In the genomic region with DNA sequence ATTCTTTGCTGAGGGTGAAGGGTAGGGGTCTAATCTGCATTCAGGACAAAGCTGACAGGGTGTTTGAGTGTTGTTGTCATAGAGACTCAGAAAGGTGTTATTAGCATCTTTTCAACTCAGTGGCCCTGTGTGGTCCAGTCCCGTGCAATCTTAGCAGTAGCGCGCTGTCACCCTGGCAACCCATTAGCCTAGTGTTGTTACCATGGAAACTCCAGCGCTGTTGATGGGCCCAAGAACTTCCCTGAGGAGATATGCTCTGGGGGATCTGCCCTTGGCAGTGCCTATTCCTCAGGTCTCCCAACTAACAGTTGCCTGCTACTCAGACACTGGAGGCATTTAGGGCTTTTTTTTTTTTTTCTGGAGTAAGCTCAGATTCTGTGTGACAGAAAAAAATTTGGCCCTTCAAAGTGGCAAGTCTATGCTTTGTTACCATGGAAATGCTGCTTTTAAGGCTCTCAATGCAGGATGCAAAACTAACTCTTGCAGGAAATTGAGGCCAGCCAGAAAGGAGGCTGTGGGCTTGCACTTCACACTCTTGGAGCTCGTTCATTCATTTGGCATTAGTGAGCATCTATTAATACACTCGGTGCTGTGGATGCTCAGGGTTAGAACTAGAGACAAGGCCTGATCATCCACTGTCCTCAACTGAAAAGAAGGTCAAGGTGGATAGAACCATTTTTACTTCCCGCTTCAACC, we compare ENCODE assay signal across 9 mouse cellular contexts. TPM values are rescaled to one million over a fixed set of nuclear protein-coding genes. Genes with fewer than 3 reads are reported as not detected.
DNase-seq lines count a peak whose midpoint lies in the region; ATAC-seq and TF ChIP-seq lines count a peak whose summit lies in the region.
"Had no signal": no experiment of that assay in that cellular context is flagged by ENCODE, and none has a peak within 500 bp of the region (broad histone marks: within the 10 kb centered on the region; RNA-seq: fewer than 3 reads in every experiment).

No protein-coding gene starts in this region.

- peak; percentile 66 for DNase-seq in brain, adult 2 months (ENCODE audit: low read depth, low spot score)
- DNase-seq in forebrain, embryonic 14.5 days (ENCODE audit: low spot score), result peak; percentile 86
- peak; percentile 61 to 71 for DNase-seq in layer of hippocampus, adult 8-10 months (ENCODE audit: low spot score in 2 of 2)
- DNase-seq in midbrain, postnatal 0 days (ENCODE audit: low spot score), result peak; percentile 80
- DNase-seq in gastrocnemius, postnatal 4 days (ENCODE audit: low spot score in 2 of 2), result no peak
- DNase-seq in lung, postnatal 36 days, result no peak
- no peak for DNase-seq in kidney, postnatal 25 days
- no peak for DNase-seq in urinary bladder, adult 2 months (ENCODE audit: low spot score)
- DNase-seq: liver, embryonic 13.5 days had no signal

- ATAC-seq in forebrain, embryonic 14.5 days, result peak; percentile 94
- peak; percentile 88 for ATAC-seq in midbrain, postnatal 0 days (ENCODE audit: low FRiP score)

- no peak overlapping the region for H3K4me2 ChIP-seq in forebrain, embryonic 14.5 days (ENCODE audit: low read length)
- no peak overlapping the region for H3K4me2 ChIP-seq in midbrain, postnatal 0 days (ENCODE audit: low read depth, low read length, poor library complexity, severe bottlenecking)
- H3K4me2 ChIP-seq: liver, embryonic 13.5 days had no signal

- no peak overlapping the region for H3K9ac ChIP-seq in forebrain, embryonic 14.5 days (ENCODE audit: low read length)
- H3K9ac ChIP-seq in midbrain, postnatal 0 days (replicated peaks; ENCODE audit: low read length, poor library complexity, severe bottlenecking), result no peak overlapping the region
- H3K9ac ChIP-seq: liver, embryonic 13.5 days had no signal

- TF ChIP-seq CTCF in midbrain, postnatal 0 days (IDR thresholded peaks at IDR 0.05), result no peak

- H3K4me3 ChIP-seq in forebrain, embryonic 14.5 days (ENCODE audit: low read depth, low read length), result no peak overlapping the region
- no peak overlapping the region for H3K4me3 ChIP-seq in midbrain, postnatal 0 days (ENCODE audit: low read depth, low read length)
- H3K4me3 ChIP-seq: liver, embryonic 13.5 days had no signal

- no peaks in the 10 kb centered on the region for H3K36me3 ChIP-seq in forebrain, embryonic 14.5 days (ENCODE audit: control insufficient read depth, insufficient read depth, low read length)
- H3K36me3 ChIP-seq in midbrain, postnatal 0 days (ENCODE audit: insufficient read depth, low read length), result no peaks in the 10 kb centered on the region
- H3K36me3 ChIP-seq: liver, embryonic 13.5 days had no signal

- peak overlapping the region; percentile 63 for H3K27ac ChIP-seq in forebrain, embryonic 14.5 days (ENCODE audit: low read depth, low read length)
- peak overlapping the region; percentile 74 for H3K27ac ChIP-seq in midbrain, postnatal 0 days (ENCODE audit: low read depth, low read length)
- H3K27ac ChIP-seq: liver, embryonic 13.5 days had no signal

- H3K9me3 ChIP-seq in forebrain, embryonic 14.5 days (replicated peaks; ENCODE audit: control insufficient read depth, low read length), result no peaks in the 10 kb centered on the region
- H3K9me3 ChIP-seq in midbrain, postnatal 0 days (ENCODE audit: low read length), result no peaks in the 10 kb centered on the region
- H3K9me3 ChIP-seq: liver, embryonic 13.5 days had no signal

- H3K27me3 ChIP-seq in forebrain, embryonic 14.5 days (replicated peaks; ENCODE audit: control insufficient read depth, insufficient read depth, low read length), result no peaks in the 10 kb centered on the region
- no peaks in the 10 kb centered on the region for H3K27me3 ChIP-seq in midbrain, postnatal 0 days (ENCODE audit: insufficient read depth, low read length)

- 50% methylated on average over 7 of the region's 7 CpGs for WGBS in forebrain, embryonic 14.5 days
- 28% methylated on average over 7 of the region's 7 CpGs for WGBS in midbrain, postnatal 0 days

- peaks cover 11% of the 10 kb centered on the region for H3K4me1 ChIP-seq in forebrain, embryonic 14.5 days (ENCODE audit: control insufficient read depth, insufficient read depth, low read length)
- peaks cover 4% of the 10 kb centered on the region; the same call in 1 of the 2 replicates for H3K4me1 ChIP-seq in midbrain, postnatal 0 days (ENCODE audit: insufficient read depth, low read length)
- H3K4me1 ChIP-seq: liver, embryonic 13.5 days had no signal

RNA-seq across cellular contexts. Expression of gene Apln, which starts 17.6 kb away (rescaled TPM):
- polyA plus RNA-seq in forebrain, embryonic 14.5 days (2014; fragmentation: Nextera tagmentation; extraction: Ambion mirVana), result 2.4 and 3.5 TPM in 2 replicates
- total RNA-seq in layer of hippocampus, adult 8-10 months (2022), result 10 to 100 TPM in 3 of 4 experiments, 1 to 10 TPM in 1; 10.0 to 22.7 (median 13.7) TPM
- total RNA-seq in midbrain, postnatal 0 days (2014; rRNA removed), result 5.9 and 9.2 TPM in 2 replicates
- polyA plus RNA-seq in midbrain, postnatal 0 days (2015; fragmentation: Nextera tagmentation; extraction: Ambion mirVana), result 1.0 and 1.3 TPM in 2 replicates
- total RNA-seq in gastrocnemius, postnatal 4 days (2021), result 10 to 100 TPM; 34.6 to 38.0 TPM
- 2.3 and 2.5 TPM in 2 replicates for polyA plus RNA-seq in urinary bladder, adult 2 months (2012; rRNA removed)

Comparison
In these comparisons a context has a peak if more than half of its experiments do, and no peak if none do; other contexts are left out.
1. DNase-seq: peak in brain, adult 2 months (single experiment), forebrain, embryonic 14.5 days (single experiment), layer of hippocampus, adult 8-10 months (2 of 2) and midbrain, postnatal 0 days (single experiment); none in gastrocnemius, postnatal 4 days (0 of 2), lung, postnatal 36 days (single experiment), kidney, postnatal 25 days (0 of 2) and urinary bladder, adult 2 months (single experiment).